In the genomic region with DNA sequence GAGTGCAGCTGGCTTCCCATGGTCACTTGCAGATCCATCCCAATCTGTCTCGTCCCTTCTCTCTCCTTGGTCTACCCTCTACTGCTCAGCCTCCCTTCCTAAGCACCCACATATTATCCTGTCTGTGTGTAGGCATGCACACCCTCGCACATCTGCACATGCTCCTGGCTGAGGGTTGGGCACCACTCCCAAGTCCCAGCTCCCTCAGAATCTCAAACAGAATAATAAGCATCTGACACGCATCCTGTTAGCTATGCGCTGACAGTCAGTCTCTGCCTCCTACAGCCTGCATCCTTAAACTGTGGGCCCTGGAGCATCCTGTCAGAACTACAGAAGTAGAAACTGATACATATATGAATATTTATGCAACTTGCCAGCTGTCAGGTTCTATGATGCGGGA, we compare ENCODE assay signal across 17 mouse cellular contexts. TPM values are rescaled to one million over a fixed set of nuclear protein-coding genes. Genes with fewer than 3 reads are reported as not detected.
DNase-seq lines count a peak whose midpoint lies in the region; ATAC-seq and TF ChIP-seq lines count a peak whose summit lies in the region.
"Had no signal": no experiment of that assay in that cellular context is flagged by ENCODE, and none has a peak within 500 bp of the region (broad histone marks: within the 10 kb centered on the region; RNA-seq: fewer than 3 reads in every experiment).

No protein-coding gene starts in this region.

- no peak for TF ChIP-seq POLR2A in cerebellum, adult 2 months (IDR thresholded peaks at IDR 0.05; ENCODE audit: borderline replicate concordance, insufficient read depth, low read length)

- H3K27ac ChIP-seq in hindbrain, embryonic 12.5 days: no peak overlapping the region
- no peak overlapping the region for H3K27ac ChIP-seq in hindbrain, embryonic 16.5 days (ENCODE audit: low read depth, low read length)
- peak overlapping the region; percentile 41 for H3K27ac ChIP-seq in midbrain, embryonic 14.5 days (replicated peaks; ENCODE audit: low read depth, low read length)
- no peak overlapping the region for H3K27ac ChIP-seq in midbrain, embryonic 11.5 days (ENCODE audit: low read depth, low read length)
- H3K27ac ChIP-seq in midbrain, postnatal 0 days (ENCODE audit: low read depth, low read length): no peak overlapping the region
- no peak overlapping the region for H3K27ac ChIP-seq in cerebellum, adult 2 months (ENCODE audit: insufficient read depth, low read length)
- H3K27ac ChIP-seq: embryonic facial prominence, embryonic 13.5 days; heart, embryonic 15.5 days; liver, embryonic 12.5 days; neural tube, embryonic 12.5 days had no signal

- no peak overlapping the region for H3K4me2 ChIP-seq in hindbrain, embryonic 12.5 days (replicated peaks)
- no peak overlapping the region for H3K4me2 ChIP-seq in hindbrain, embryonic 16.5 days (ENCODE audit: low read length)
- no peak overlapping the region for H3K4me2 ChIP-seq in midbrain, embryonic 14.5 days (ENCODE audit: low read length)
- H3K4me2 ChIP-seq in midbrain, embryonic 11.5 days: no peak overlapping the region
- H3K4me2 ChIP-seq in midbrain, postnatal 0 days (ENCODE audit: low read depth, low read length, poor library complexity, severe bottlenecking): no peak overlapping the region
- H3K4me2 ChIP-seq: embryonic facial prominence, embryonic 13.5 days; heart, embryonic 15.5 days; liver, embryonic 12.5 days; neural tube, embryonic 12.5 days had no signal

- peak; percentile 60 for DNase-seq in midbrain, embryonic 14.5 days
- DNase-seq in midbrain, embryonic 11.5 days (ENCODE audit: low spot score, missing footprints): no peak
- peak; percentile 62 to 72 for DNase-seq in layer of hippocampus, adult 8-10 months (ENCODE audit: low spot score in 2 of 2)
- no peak for DNase-seq in midbrain, postnatal 0 days (ENCODE audit: low spot score)
- DNase-seq in cerebellum, adult 2 months: no peak
- DNase-seq in cerebellum, adult 11-12 months: no peak
- DNase-seq: adrenal gland, postnatal 25 days; heart, adult 11 months; kidney, adult 9 months had no signal

- H3K4me1 ChIP-seq in hindbrain, embryonic 12.5 days: peaks cover 9% of the 10 kb centered on the region; the same call in 1 of the 2 replicates
- H3K4me1 ChIP-seq in hindbrain, embryonic 16.5 days (ENCODE audit: control insufficient read depth, insufficient read depth, low read depth, low read length): peaks cover 14% of the 10 kb centered on the region
- H3K4me1 ChIP-seq in midbrain, embryonic 14.5 days (ENCODE audit: control insufficient read depth, insufficient read depth, low read length): peaks cover 18% of the 10 kb centered on the region
- peaks cover 2% of the 10 kb centered on the region; the same call in 1 of the 2 replicates for H3K4me1 ChIP-seq in midbrain, embryonic 11.5 days (ENCODE audit: control insufficient read depth, insufficient read depth, low read length)
- H3K4me1 ChIP-seq in midbrain, postnatal 0 days (ENCODE audit: insufficient read depth, low read length): peaks cover 3% of the 10 kb centered on the region; the same call in 1 of the 2 replicates
- H3K4me1 ChIP-seq in cerebellum, adult 2 months (ENCODE audit: control insufficient read depth, insufficient read depth, low read length): peaks cover 13% of the 10 kb centered on the region
- H3K4me1 ChIP-seq: liver, embryonic 12.5 days had no signal

- H3K9ac ChIP-seq in hindbrain, embryonic 12.5 days: no peak overlapping the region
- H3K9ac ChIP-seq in hindbrain, embryonic 16.5 days (ENCODE audit: low read depth, low read length): no peak overlapping the region
- H3K9ac ChIP-seq in midbrain, embryonic 14.5 days (replicated peaks; ENCODE audit: low read length): no peak overlapping the region
- H3K9ac ChIP-seq in midbrain, embryonic 11.5 days (ENCODE audit: low read length): no peak overlapping the region
- no peak overlapping the region for H3K9ac ChIP-seq in midbrain, postnatal 0 days (replicated peaks; ENCODE audit: low read length, poor library complexity, severe bottlenecking)
- H3K9ac ChIP-seq: embryonic facial prominence, embryonic 13.5 days; heart, embryonic 15.5 days; liver, embryonic 12.5 days; neural tube, embryonic 12.5 days had no signal

- TF ChIP-seq CTCF in midbrain, postnatal 0 days (IDR thresholded peaks at IDR 0.05): no peak
- no peak for TF ChIP-seq CTCF in cerebellum, adult 2 months (IDR thresholded peaks at IDR 0.05; ENCODE audit: borderline replicate concordance, insufficient read depth, low read depth, low read length)

- H3K9me3 ChIP-seq in hindbrain, embryonic 12.5 days (replicated peaks): no peaks in the 10 kb centered on the region
- no peaks in the 10 kb centered on the region for H3K9me3 ChIP-seq in hindbrain, embryonic 16.5 days (ENCODE audit: control insufficient read depth, low read length)
- H3K9me3 ChIP-seq in midbrain, embryonic 14.5 days (ENCODE audit: control insufficient read depth, low read length): no peaks in the 10 kb centered on the region
- H3K9me3 ChIP-seq in midbrain, embryonic 11.5 days (ENCODE audit: control insufficient read depth, low read length): no peaks in the 10 kb centered on the region; the same call in 1 of the 2 replicates
- no peaks in the 10 kb centered on the region for H3K9me3 ChIP-seq in midbrain, postnatal 0 days (ENCODE audit: low read length)
- H3K9me3 ChIP-seq: embryonic facial prominence, embryonic 13.5 days; G1E; heart, embryonic 15.5 days; liver, embryonic 12.5 days; neural tube, embryonic 12.5 days had no signal

- WGBS in hindbrain, embryonic 12.5 days: 88% methylated on average over 5 of the region's 5 CpGs
- WGBS in hindbrain, embryonic 16.5 days: 68% methylated on average over 5 of the region's 5 CpGs
- whole genome bisulfite sequencing in midbrain, embryonic 14.5 days: 63% methylated on average over 5 of the region's 5 CpGs
- 92% methylated on average over 5 of the region's 5 CpGs for WGBS in midbrain, embryonic 11.5 days
- WGBS in midbrain, postnatal 0 days: 51% methylated on average over 5 of the region's 5 CpGs
- WGBS in cerebellum, adult 2 months: 87% methylated on average over 5 of the region's 5 CpGs

- peak; percentile 21; the same call in 1 of the 2 replicates for ATAC-seq in hindbrain, embryonic 12.5 days (ENCODE audit: low FRiP score)
- no peak for ATAC-seq in hindbrain, embryonic 16.5 days
- ATAC-seq in midbrain, embryonic 14.5 days (ENCODE audit: low FRiP score, low TSS enrichment): peak; percentile 51; the same call in 1 of the 2 replicates
- no peak for ATAC-seq in midbrain, embryonic 11.5 days (ENCODE audit: low FRiP score)
- peak; percentile 35; the same call in 1 of the 2 replicates for ATAC-seq in midbrain, postnatal 0 days (ENCODE audit: low FRiP score)
- ATAC-seq: liver, embryonic 12.5 days; lung, postnatal 0 days had no signal

- no peak overlapping the region for H3K4me3 ChIP-seq in hindbrain, embryonic 12.5 days
- H3K4me3 ChIP-seq in hindbrain, embryonic 16.5 days (ENCODE audit: low read length): no peak overlapping the region
- no peak overlapping the region for H3K4me3 ChIP-seq in midbrain, embryonic 14.5 days (replicated peaks; ENCODE audit: low read depth, low read length)
- H3K4me3 ChIP-seq in midbrain, embryonic 11.5 days (ENCODE audit: low read depth, low read length): no peak overlapping the region
- H3K4me3 ChIP-seq in midbrain, postnatal 0 days (ENCODE audit: low read depth, low read length): no peak overlapping the region
- no peak overlapping the region for H3K4me3 ChIP-seq in cerebellum, adult 2 months (replicated peaks; ENCODE audit: insufficient read depth, low read depth, low read length)
- H3K4me3 ChIP-seq: embryonic facial prominence, embryonic 13.5 days; heart, embryonic 15.5 days; liver, embryonic 12.5 days; neural tube, embryonic 12.5 days had no signal

- no peaks in the 10 kb centered on the region for H3K27me3 ChIP-seq in hindbrain, embryonic 12.5 days
- no peaks in the 10 kb centered on the region for H3K27me3 ChIP-seq in hindbrain, embryonic 16.5 days (replicated peaks; ENCODE audit: control insufficient read depth, insufficient read depth, low read length)
- no peaks in the 10 kb centered on the region for H3K27me3 ChIP-seq in midbrain, embryonic 14.5 days (ENCODE audit: control insufficient read depth, insufficient read depth, low read length)
- no peaks in the 10 kb centered on the region for H3K27me3 ChIP-seq in midbrain, embryonic 11.5 days (ENCODE audit: control insufficient read depth, insufficient read depth, low read length)
- H3K27me3 ChIP-seq in midbrain, postnatal 0 days (ENCODE audit: insufficient read depth, low read length): no peaks in the 10 kb centered on the region
- no peaks in the 10 kb centered on the region for H3K27me3 ChIP-seq in cerebellum, adult 2 months (ENCODE audit: control insufficient read depth, insufficient read depth, low read length)
- H3K27me3 ChIP-seq: embryonic facial prominence, embryonic 13.5 days; heart, embryonic 15.5 days; liver, embryonic 12.5 days; neural tube, embryonic 12.5 days had no signal

- H3K36me3 ChIP-seq in hindbrain, embryonic 12.5 days: no peaks in the 10 kb centered on the region
- H3K36me3 ChIP-seq in hindbrain, embryonic 16.5 days (ENCODE audit: control insufficient read depth, insufficient read depth, low read length): no peaks in the 10 kb centered on the region
- H3K36me3 ChIP-seq in midbrain, embryonic 14.5 days (ENCODE audit: control insufficient read depth, insufficient read depth, low read length): no peaks in the 10 kb centered on the region
- H3K36me3 ChIP-seq in midbrain, embryonic 11.5 days (ENCODE audit: control insufficient read depth, insufficient read depth, low read length): no peaks in the 10 kb centered on the region
- no peaks in the 10 kb centered on the region for H3K36me3 ChIP-seq in midbrain, postnatal 0 days (ENCODE audit: insufficient read depth, low read length)
- H3K36me3 ChIP-seq: embryonic facial prominence, embryonic 13.5 days; G1E; heart, embryonic 15.5 days; liver, embryonic 12.5 days; neural tube, embryonic 12.5 days had no signal

RNA-seq across cellular contexts. Expression of gene D630045J12Rik, which starts 13.2 kb away (rescaled TPM):
- 13.9 and 14.3 TPM in 2 replicates for polyA plus RNA-seq in hindbrain, embryonic 12.5 days (2016; fragmentation: Nextera tagmentation; extraction: Ambion mirVana)
- polyA plus RNA-seq in hindbrain, embryonic 16.5 days (2015; fragmentation: Nextera tagmentation; extraction: Ambion mirVana): 10.4 and 13.6 TPM in 2 replicates
- polyA plus RNA-seq in midbrain, embryonic 14.5 days (2014; fragmentation: Nextera tagmentation; extraction: Ambion mirVana): 19.6 and 21.5 TPM in 2 replicates
- polyA plus RNA-seq in midbrain, embryonic 11.5 days (2014; fragmentation: Nextera tagmentation; extraction: Ambion mirVana): 9.7 and 10.1 TPM in 2 replicates
- total RNA-seq in layer of hippocampus, adult 8-10 months (2022): 10 to 100 TPM; 30.8 to 38.5 (median 34.3) TPM
- 40.1 and 42.5 TPM in 2 replicates for total RNA-seq in midbrain, postnatal 0 days (2014; rRNA removed)
- polyA plus RNA-seq in midbrain, postnatal 0 days (2015; fragmentation: Nextera tagmentation; extraction: Ambion mirVana): 7.6 and 9.7 TPM in 2 replicates
- 15.9 TPM in 2 replicates for polyA plus RNA-seq in cerebellum, adult 2 months (2012; rRNA removed)

RNA-seq across cellular contexts. Expression of gene Zc3hav1l, which starts 58.4 kb away (rescaled TPM):
- polyA plus RNA-seq in hindbrain, embryonic 12.5 days (2016; fragmentation: Nextera tagmentation; extraction: Ambion mirVana): 16.3 and 18.9 TPM in 2 replicates
- polyA plus RNA-seq in hindbrain, embryonic 16.5 days (2015; fragmentation: Nextera tagmentation; extraction: Ambion mirVana): 4.9 and 6.4 TPM in 2 replicates
- polyA plus RNA-seq in midbrain, embryonic 14.5 days (2014; fragmentation: Nextera tagmentation; extraction: Ambion mirVana): 8.1 and 10.2 TPM in 2 replicates
- 12.1 and 13.1 TPM in 2 replicates for polyA plus RNA-seq in midbrain, embryonic 11.5 days (2014; fragmentation: Nextera tagmentation; extraction: Ambion mirVana)
- total RNA-seq in layer of hippocampus, adult 8-10 months (2022): 1 to 10 TPM; 3.8 to 5.4 (median 4.7) TPM
- total RNA-seq in midbrain, postnatal 0 days (2014; rRNA removed): 8.1 and 11.0 TPM in 2 replicates
- 3.6 and 3.7 TPM in 2 replicates for polyA plus RNA-seq in midbrain, postnatal 0 days (2015; fragmentation: Nextera tagmentation; extraction: Ambion mirVana)
- polyA plus RNA-seq in cerebellum, adult 2 months (2012; rRNA removed): 2.9 and 3.1 TPM in 2 replicates

Comparison
In these comparisons a context has a peak if more than half of its experiments do, and no peak if none do; other contexts are left out.
1. ATAC-seq: peak in hindbrain, embryonic 12.5 days (single experiment), midbrain, embryonic 14.5 days (single experiment) and midbrain, postnatal 0 days (single experiment); none in hindbrain, embryonic 16.5 days (single experiment) and midbrain, embryonic 11.5 days (single experiment).
2. DNase-seq: peak in midbrain, embryonic 14.5 days (single experiment) and layer of hippocampus, adult 8-10 months (2 of 2); none in midbrain, embryonic 11.5 days (single experiment), midbrain, postnatal 0 days (single experiment), cerebellum, adult 2 months (0 of 2) and cerebellum, adult 11-12 months (single experiment).